Mouse (Mus musculus): ENCODE measurements at regions not wholly inside any gene's neighbourhood (a gene's known extent, or its start where the extent isn't known, plus 50 kb on each side); places are given as distances from the start of the nearest gene placed in this dataset.

DNA sequence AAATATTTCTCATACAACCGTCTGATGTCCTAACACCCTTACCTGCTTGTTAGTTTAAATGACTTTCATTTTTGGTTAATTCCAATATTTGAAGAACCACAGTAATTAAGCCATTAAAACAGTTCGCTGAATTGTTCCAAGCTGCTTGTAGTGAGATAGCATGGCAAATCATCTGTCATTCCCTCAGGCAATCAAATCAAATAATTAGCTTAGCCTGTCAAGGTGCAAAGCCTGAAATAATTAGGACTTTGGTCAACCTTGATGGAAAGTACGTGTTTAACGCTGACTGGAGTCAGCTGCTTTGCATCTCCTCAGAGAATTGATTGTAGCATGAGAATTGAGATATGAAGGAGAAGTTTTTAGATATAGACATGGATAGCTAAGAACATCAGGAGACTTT lies 220.2 kb upstream of the Pdcd1 start:
- Histone ChIP-seq H3K27me3 (replicated peaks; ENCODE audit: control insufficient read depth, insufficient read depth, low read length) (no peaks in the 10 kb centered on the region), H3K9ac (ENCODE audit: low read depth, low read length) (no peak overlapping the region)
- WGBS = 75% methylated on average over 4 of the region's 4 CpGs

DNA sequence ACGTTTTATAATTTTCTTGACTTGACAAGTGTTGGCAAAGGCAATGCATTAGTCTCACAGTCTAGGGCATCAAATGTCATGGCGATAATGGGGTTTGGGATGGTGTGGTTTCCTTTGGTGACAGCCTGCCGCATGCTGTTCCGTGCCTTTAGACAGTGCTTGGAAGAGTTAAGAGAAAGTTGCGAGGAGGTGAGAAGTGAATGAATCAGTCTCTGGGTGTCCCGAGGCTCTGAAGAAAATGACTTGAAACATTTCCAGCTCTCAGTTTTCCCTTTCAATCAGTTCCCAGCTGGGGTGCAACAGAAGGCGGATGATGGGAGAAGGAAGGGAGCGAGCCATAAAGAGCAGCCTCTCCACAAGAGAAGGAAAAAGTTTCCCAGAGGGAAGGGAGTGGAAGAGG lies 211.0 kb upstream of the Pdcd1 start:
- no peaks in the 10 kb centered on the region for H3K4me1 ChIP-seq (replicated peaks; ENCODE audit: control insufficient read depth, insufficient read depth, low read length)
- no peak for ATAC-seq
- H3K27me3 ChIP-seq (replicated peaks; ENCODE audit: control insufficient read depth, insufficient read depth, low read length) = no peaks in the 10 kb centered on the region
- H3K27ac ChIP-seq (ENCODE audit: low read depth, low read length) = no peak overlapping the region
- H3K4me2 ChIP-seq (replicated peaks; ENCODE audit: low read depth) = no peak overlapping the region
- TF ChIP-seq CTCF (IDR thresholded peaks at IDR 0.05; ENCODE audit: low read depth) = no peak
- H3K36me3 ChIP-seq (ENCODE audit: control insufficient read depth, insufficient read depth) = no peaks in the 10 kb centered on the region
- no peak overlapping the region for H3K4me3 ChIP-seq (ENCODE audit: low read depth, low read length)
- WGBS = 72% methylated on average over 8 of the region's 8 CpGs
- H3K9me3 ChIP-seq (ENCODE audit: control insufficient read depth) = no peaks in the 10 kb centered on the region
- no peak overlapping the region for H3K9ac ChIP-seq (ENCODE audit: low read depth, low read length)

More for the DNA sequence above, 220.2 kb upstream of the Pdcd1 start:
- no peak for TF ChIP-seq CTCF (IDR thresholded peaks at IDR 0.05; ENCODE audit: low read depth)
- H3K4me3 ChIP-seq (ENCODE audit: low read depth, low read length) = no peak overlapping the region
- H3K27ac ChIP-seq (ENCODE audit: low read depth, low read length) = no peak overlapping the region
- no peaks in the 10 kb centered on the region for H3K9me3 ChIP-seq (ENCODE audit: control insufficient read depth)
- H3K4me1 ChIP-seq (replicated peaks; ENCODE audit: control insufficient read depth, insufficient read depth, low read length) = no peaks in the 10 kb centered on the region
- no peak for ATAC-seq
- no peaks in the 10 kb centered on the region for H3K36me3 ChIP-seq (ENCODE audit: control insufficient read depth, insufficient read depth)
- no peak overlapping the region for H3K4me2 ChIP-seq (replicated peaks; ENCODE audit: low read depth)

DNA sequence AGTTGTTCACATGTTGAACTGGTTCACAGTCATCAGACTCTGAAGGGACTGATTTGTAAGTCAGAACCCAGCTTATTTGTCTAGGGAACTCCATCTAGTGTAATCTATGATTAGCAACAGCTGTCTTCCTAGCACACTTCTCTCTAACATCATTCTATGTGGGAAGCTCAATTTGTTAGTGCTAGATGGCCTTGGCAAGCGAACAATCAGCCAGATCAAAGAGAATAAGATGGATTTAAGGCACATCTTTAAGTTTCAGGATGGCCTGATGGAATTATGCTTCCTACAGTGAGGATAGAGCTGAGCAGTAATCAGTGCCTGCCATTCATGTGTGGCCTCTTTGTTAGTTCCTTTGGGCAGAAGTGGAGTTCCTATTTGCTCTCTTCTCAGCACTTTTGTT lies 183.1 kb upstream of the Pdcd1 start:
- H3K36me3 ChIP-seq (ENCODE audit: control insufficient read depth, insufficient read depth) = no peaks in the 10 kb centered on the region
- TF ChIP-seq CTCF (IDR thresholded peaks at IDR 0.05; ENCODE audit: low read depth) = no peak
- no peak overlapping the region for H3K4me2 ChIP-seq (replicated peaks; ENCODE audit: low read depth)
- H3K27ac ChIP-seq (ENCODE audit: low read depth, low read length) = no peak overlapping the region
- 38% methylated on average over 1 of the region's 1 CpGs for WGBS
- H3K27me3 ChIP-seq (replicated peaks; ENCODE audit: control insufficient read depth, insufficient read depth, low read length) = no peaks in the 10 kb centered on the region
- no peaks in the 10 kb centered on the region for H3K9me3 ChIP-seq (ENCODE audit: control insufficient read depth)
- ATAC-seq = no peak
- H3K4me1 ChIP-seq (replicated peaks; ENCODE audit: control insufficient read depth, insufficient read depth, low read length) = no peaks in the 10 kb centered on the region
- no peak overlapping the region for H3K9ac ChIP-seq (ENCODE audit: low read depth, low read length)
- H3K4me3 ChIP-seq (ENCODE audit: low read depth, low read length) = no peak overlapping the region

DNA sequence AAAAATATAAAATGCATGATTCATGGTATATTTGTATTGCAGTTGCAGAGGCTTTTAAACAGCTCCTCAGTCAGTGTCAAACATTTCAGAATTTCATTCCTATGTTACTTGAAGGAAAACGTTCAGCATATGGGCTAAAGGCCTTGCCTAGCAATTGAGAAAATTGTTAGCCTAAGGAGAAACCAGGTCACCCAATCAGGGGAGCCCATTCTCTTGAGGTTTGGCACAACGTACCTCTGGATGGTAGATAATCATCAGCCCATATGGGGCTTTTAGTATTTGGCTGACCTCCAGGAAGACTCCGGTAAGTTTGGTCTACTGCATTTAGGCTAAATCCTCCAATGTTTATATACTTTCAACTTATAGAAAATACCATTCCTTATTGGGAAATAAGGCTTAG lies 168.7 kb upstream of the Pdcd1 start:
- H3K9me3 ChIP-seq (ENCODE audit: control insufficient read depth) = no peaks in the 10 kb centered on the region
- H3K4me1 ChIP-seq (replicated peaks; ENCODE audit: control insufficient read depth, insufficient read depth, low read length) = no peaks in the 10 kb centered on the region
- H3K4me2 ChIP-seq (replicated peaks; ENCODE audit: low read depth) = no peak overlapping the region
- ATAC-seq = no peak
- no peak overlapping the region for H3K9ac ChIP-seq (ENCODE audit: low read depth, low read length)
- no peaks in the 10 kb centered on the region for H3K36me3 ChIP-seq (ENCODE audit: control insufficient read depth, insufficient read depth)
- H3K27ac ChIP-seq (ENCODE audit: low read depth, low read length) = no peak overlapping the region
- no peaks in the 10 kb centered on the region for H3K27me3 ChIP-seq (replicated peaks; ENCODE audit: control insufficient read depth, insufficient read depth, low read length)
- TF ChIP-seq CTCF (IDR thresholded peaks at IDR 0.05; ENCODE audit: low read depth) = no peak
- no peak overlapping the region for H3K4me3 ChIP-seq (ENCODE audit: low read depth, low read length)
- 38% methylated on average over 3 of the region's 3 CpGs for WGBS

DNA sequence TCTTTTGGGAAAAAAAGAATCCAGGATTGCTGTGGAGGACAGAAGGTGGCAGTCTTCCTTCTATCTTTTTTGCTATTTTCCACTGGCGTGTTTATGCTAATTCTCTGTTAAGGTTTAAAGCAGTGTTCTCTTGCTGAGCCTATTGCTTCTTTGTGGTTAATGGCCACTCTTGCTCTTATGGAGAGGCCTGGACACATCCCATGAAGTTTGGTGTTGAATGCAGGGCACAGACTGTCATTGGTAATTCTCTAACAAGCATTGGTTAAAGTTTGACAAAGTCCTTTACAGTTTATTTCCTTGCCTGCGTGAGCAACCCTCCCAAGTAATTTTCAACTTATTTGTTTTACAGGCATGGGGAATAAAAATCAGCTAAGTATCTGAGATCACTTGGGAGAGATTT lies 165.1 kb upstream of the Pdcd1 start:
- WGBS = 63% methylated on average over 2 of the region's 2 CpGs
- Histone ChIP-seq H3K27ac (ENCODE audit: low read depth, low read length) (no peak overlapping the region), H3K27me3 (replicated peaks; ENCODE audit: control insufficient read depth, insufficient read depth, low read length) (no peaks in the 10 kb centered on the region), H3K9ac (ENCODE audit: low read depth, low read length) (no peak overlapping the region), H3K4me3 (ENCODE audit: low read depth, low read length) (no peak overlapping the region), H3K36me3 (ENCODE audit: control insufficient read depth, insufficient read depth) (no peaks in the 10 kb centered on the region), H3K4me2 (replicated peaks; ENCODE audit: low read depth) (no peak overlapping the region), H3K4me1 (replicated peaks; ENCODE audit: control insufficient read depth, insufficient read depth, low read length) (no peaks in the 10 kb centered on the region), H3K9me3 (ENCODE audit: control insufficient read depth) (no peaks in the 10 kb centered on the region)
- ATAC-seq = no peak
- no peak for TF ChIP-seq CTCF (IDR thresholded peaks at IDR 0.05; ENCODE audit: low read depth)

DNA sequence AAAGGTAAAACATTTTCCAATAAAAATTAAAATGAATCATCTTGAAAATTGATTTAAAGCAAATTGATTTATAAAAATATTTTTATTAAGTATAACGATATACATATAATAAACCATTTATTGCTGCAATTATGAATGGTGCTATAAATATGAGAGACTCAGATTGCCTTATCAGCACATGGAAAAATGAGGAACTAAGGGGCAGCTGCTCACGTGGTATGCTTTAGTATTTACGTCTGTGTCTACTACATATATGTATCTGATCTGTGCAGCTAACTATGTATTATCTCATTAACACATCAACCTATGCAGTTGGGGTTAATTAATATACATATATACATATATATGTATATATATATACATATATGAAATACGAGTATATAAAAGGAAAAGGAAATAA lies 156.6 kb upstream of the Pdcd1 start:
- no peak for TF ChIP-seq CTCF (IDR thresholded peaks at IDR 0.05; ENCODE audit: low read depth)
- Histone ChIP-seq H3K27ac (ENCODE audit: low read depth, low read length) (no peak overlapping the region), H3K9ac (ENCODE audit: low read depth, low read length) (no peak overlapping the region), H3K4me3 (ENCODE audit: low read depth, low read length) (no peak overlapping the region), H3K9me3 (ENCODE audit: control insufficient read depth) (no peaks in the 10 kb centered on the region), H3K27me3 (replicated peaks; ENCODE audit: control insufficient read depth, insufficient read depth, low read length) (no peaks in the 10 kb centered on the region), H3K36me3 (ENCODE audit: control insufficient read depth, insufficient read depth) (no peaks in the 10 kb centered on the region), H3K4me2 (replicated peaks; ENCODE audit: low read depth) (no peak overlapping the region), H3K4me1 (replicated peaks; ENCODE audit: control insufficient read depth, insufficient read depth, low read length) (no peaks in the 10 kb centered on the region)
- 50% methylated on average over 4 of the region's 4 CpGs for WGBS
- no peak for ATAC-seq

DNA sequence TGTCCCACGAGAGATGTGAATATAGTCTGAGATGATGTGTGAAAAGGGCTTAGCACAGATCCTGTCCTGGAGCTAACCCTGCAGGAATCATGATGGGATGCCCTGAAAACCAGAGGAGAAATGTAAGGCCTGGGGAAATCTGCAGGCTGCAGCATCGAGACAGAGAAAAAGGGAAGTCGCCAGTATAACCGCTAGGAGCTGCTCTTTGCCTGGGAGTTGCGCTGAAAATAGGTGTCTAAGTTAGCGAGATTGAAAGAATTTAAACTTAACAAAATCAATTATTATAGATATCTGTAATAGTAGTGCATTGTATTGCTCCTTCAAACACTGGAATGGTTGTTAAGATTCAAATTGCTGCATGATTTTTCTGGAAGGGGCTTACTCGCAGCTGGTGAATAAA lies 155.5 kb upstream of the Pdcd1 start:
- no peaks in the 10 kb centered on the region for H3K4me1 ChIP-seq (replicated peaks; ENCODE audit: control insufficient read depth, insufficient read depth, low read length)
- WGBS = 81% methylated on average over 7 of the region's 7 CpGs
- no peak overlapping the region for H3K4me2 ChIP-seq (replicated peaks; ENCODE audit: low read depth)

More for the DNA sequence above, 155.5 kb upstream of the Pdcd1 start:
- Histone ChIP-seq H3K4me3 (ENCODE audit: low read depth, low read length) (no peak overlapping the region), H3K36me3 (ENCODE audit: control insufficient read depth, insufficient read depth) (no peaks in the 10 kb centered on the region), H3K9ac (ENCODE audit: low read depth, low read length) (no peak overlapping the region), H3K9me3 (ENCODE audit: control insufficient read depth) (no peaks in the 10 kb centered on the region), H3K27ac (ENCODE audit: low read depth, low read length) (no peak overlapping the region), H3K27me3 (replicated peaks; ENCODE audit: control insufficient read depth, insufficient read depth, low read length) (no peaks in the 10 kb centered on the region)
- no peak for ATAC-seq
- TF ChIP-seq CTCF (IDR thresholded peaks at IDR 0.05; ENCODE audit: low read depth) = no peak
